Mouse (Mus musculus): ENCODE results near the gene Prpf39. TPM values are rescaled to one million over a fixed set of nuclear protein-coding genes. Genes with fewer than 3 reads are reported as not detected.

Gene Prpf39
- polyA plus RNA-seq, 1 experiment from 2014 or later, result 14.0 TPM

DNA sequence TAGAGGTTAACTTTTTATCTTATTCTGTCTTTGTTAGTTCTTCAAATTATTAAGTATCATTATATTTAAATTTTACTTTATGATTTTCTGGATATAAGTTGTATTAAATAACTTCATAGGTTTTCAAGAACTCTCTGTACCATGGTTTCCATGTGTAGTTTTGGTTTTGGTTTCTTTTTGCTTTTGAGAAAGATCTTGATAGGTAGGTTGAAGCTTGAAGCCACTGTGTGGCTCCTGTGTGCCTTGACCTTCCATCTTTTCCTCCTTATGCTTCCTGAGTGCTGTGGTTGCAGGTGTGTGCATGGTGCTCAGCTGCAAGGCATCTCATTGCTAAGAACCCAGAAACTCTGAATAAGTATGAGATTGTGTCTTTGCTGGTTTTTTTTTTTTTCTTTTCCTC lies 12.7 kb downstream of the Prpf39 start:
- no peak overlapping the region for H3K9ac ChIP-seq (ENCODE audit: low read depth, low read length)
- H3K27ac ChIP-seq (ENCODE audit: low read depth, low read length), result no peak overlapping the region
- H3K4me1 ChIP-seq (replicated peaks; ENCODE audit: control insufficient read depth, insufficient read depth, low read length), result no peaks in the 10 kb centered on the region
- no peak for ATAC-seq
- H3K4me2 ChIP-seq (replicated peaks; ENCODE audit: low read depth), result no peak overlapping the region
- no peaks in the 10 kb centered on the region for H3K27me3 ChIP-seq (replicated peaks; ENCODE audit: control insufficient read depth, insufficient read depth, low read length)
- H3K4me3 ChIP-seq (ENCODE audit: low read depth, low read length), result no peak overlapping the region
- no peak for TF ChIP-seq CTCF (IDR thresholded peaks at IDR 0.05; ENCODE audit: low read depth)
- H3K36me3 ChIP-seq (ENCODE audit: control insufficient read depth, insufficient read depth), result peaks cover 17% of the 10 kb centered on the region
- no peaks in the 10 kb centered on the region for H3K9me3 ChIP-seq (ENCODE audit: control insufficient read depth)

- H3K27ac ChIP-seq (ENCODE audit: low read depth, low read length), result no peak overlapping the region
- no peak for TF ChIP-seq CTCF (IDR thresholded peaks at IDR 0.05; ENCODE audit: low read depth)
- H3K4me1 ChIP-seq (replicated peaks; ENCODE audit: control insufficient read depth, insufficient read depth, low read length), result no peaks in the 10 kb centered on the region
- no peaks in the 10 kb centered on the region for H3K27me3 ChIP-seq (replicated peaks; ENCODE audit: control insufficient read depth, insufficient read depth, low read length)
- ATAC-seq, result no peak
- H3K4me3 ChIP-seq (ENCODE audit: low read depth, low read length), result no peak overlapping the region
- peaks cover 44% of the 10 kb centered on the region for H3K36me3 ChIP-seq (ENCODE audit: control insufficient read depth, insufficient read depth)
- 68% methylated on average over 2 of the region's 2 CpGs for WGBS
- no peak overlapping the region for H3K9ac ChIP-seq (ENCODE audit: low read depth, low read length)
- no peak overlapping the region for H3K4me2 ChIP-seq (replicated peaks; ENCODE audit: low read depth)
- H3K9me3 ChIP-seq (ENCODE audit: control insufficient read depth), result no peaks in the 10 kb centered on the region
Measured at GRCm38 (mm10) chr12:65058203-65058602, 22.1 kb downstream of the Prpf39 start.

DNA sequence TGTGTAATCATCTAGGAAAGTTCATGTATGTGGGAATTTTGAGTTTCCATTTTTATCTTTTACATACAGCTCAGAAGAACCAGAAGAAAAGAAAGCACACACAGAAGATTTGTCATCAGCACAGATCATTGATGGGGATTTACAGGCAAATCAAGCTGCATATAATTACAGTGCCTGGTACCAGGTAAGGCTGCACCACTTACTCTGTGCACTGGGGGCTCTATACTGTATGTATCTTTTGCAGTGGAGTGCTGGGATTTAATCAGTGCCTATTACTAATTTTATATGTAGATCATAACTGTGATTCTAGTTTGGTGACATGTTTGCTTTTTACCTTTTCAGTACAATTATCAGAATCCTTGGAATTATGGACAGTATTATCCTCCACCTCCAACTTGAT lies 24.9 kb downstream of the Prpf39 start:
- Histone ChIP-seq H3K27me3 (replicated peaks; ENCODE audit: control insufficient read depth, insufficient read depth, low read length) (no peaks in the 10 kb centered on the region), H3K4me1 (replicated peaks; ENCODE audit: control insufficient read depth, insufficient read depth, low read length) (no peaks in the 10 kb centered on the region), H3K36me3 (ENCODE audit: control insufficient read depth, insufficient read depth) (peaks cover 46% of the 10 kb centered on the region), H3K4me2 (replicated peaks; ENCODE audit: low read depth) (no peak overlapping the region), H3K4me3 (ENCODE audit: low read depth, low read length) (no peak overlapping the region), H3K27ac (ENCODE audit: low read depth, low read length) (no peak overlapping the region), H3K9me3 (ENCODE audit: control insufficient read depth) (no peaks in the 10 kb centered on the region), H3K9ac (ENCODE audit: low read depth, low read length) (no peak overlapping the region)
- no peak for TF ChIP-seq CTCF (IDR thresholded peaks at IDR 0.05; ENCODE audit: low read depth)
- no peak for ATAC-seq

DNA sequence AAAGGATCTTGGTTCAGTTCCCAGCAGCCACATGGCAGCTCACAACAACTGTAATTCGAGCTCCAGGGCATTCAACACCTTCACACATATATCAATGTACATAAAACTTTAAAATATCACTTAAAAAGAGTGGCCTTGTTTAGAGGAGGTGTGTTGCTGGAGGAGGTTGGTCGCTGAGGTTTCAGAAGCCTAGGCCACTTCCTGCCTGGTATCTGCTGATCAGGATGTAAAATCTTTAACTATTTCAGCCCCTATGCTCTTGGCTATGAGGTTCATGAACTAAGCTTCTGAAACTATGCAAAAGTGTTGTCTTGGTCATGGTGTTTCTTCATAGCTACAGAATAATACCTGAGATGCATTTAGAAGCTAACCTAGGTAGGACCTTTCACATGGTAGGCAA lies 29.1 kb downstream of the Prpf39 start:
- Histone ChIP-seq H3K4me2 (replicated peaks; ENCODE audit: low read depth) (no peak overlapping the region), H3K9ac (ENCODE audit: low read depth, low read length) (no peak overlapping the region), H3K9me3 (ENCODE audit: control insufficient read depth) (no peaks in the 10 kb centered on the region), H3K4me3 (ENCODE audit: low read depth, low read length) (no peak overlapping the region), H3K27ac (ENCODE audit: low read depth, low read length) (no peak overlapping the region), H3K4me1 (replicated peaks; ENCODE audit: control insufficient read depth, insufficient read depth, low read length) (no peaks in the 10 kb centered on the region), H3K27me3 (replicated peaks; ENCODE audit: control insufficient read depth, insufficient read depth, low read length) (no peaks in the 10 kb centered on the region), H3K36me3 (ENCODE audit: control insufficient read depth, insufficient read depth) (peaks cover 31% of the 10 kb centered on the region)
- no peak for ATAC-seq
- 54% methylated on average over 2 of the region's 2 CpGs for WGBS
- TF ChIP-seq CTCF (IDR thresholded peaks at IDR 0.05; ENCODE audit: low read depth), result no peak

GRCm38 (mm10) chr12:65066234-65066633 lies 30.1 kb downstream of the Prpf39 start:
- 62% methylated on average over 3 of the region's 3 CpGs for WGBS
- Histone ChIP-seq H3K27ac (ENCODE audit: low read depth, low read length) (no peak overlapping the region), H3K9ac (ENCODE audit: low read depth, low read length) (no peak overlapping the region), H3K4me1 (replicated peaks; ENCODE audit: control insufficient read depth, insufficient read depth, low read length) (no peaks in the 10 kb centered on the region), H3K27me3 (replicated peaks; ENCODE audit: control insufficient read depth, insufficient read depth, low read length) (no peaks in the 10 kb centered on the region), H3K9me3 (ENCODE audit: control insufficient read depth) (no peaks in the 10 kb centered on the region), H3K36me3 (ENCODE audit: control insufficient read depth, insufficient read depth) (peaks cover 22% of the 10 kb centered on the region), H3K4me2 (replicated peaks; ENCODE audit: low read depth) (no peak overlapping the region), H3K4me3 (ENCODE audit: low read depth, low read length) (no peak overlapping the region)
- no peak for TF ChIP-seq CTCF (IDR thresholded peaks at IDR 0.05; ENCODE audit: low read depth)
- no peak for ATAC-seq

- H3K4me1 ChIP-seq (replicated peaks; ENCODE audit: control insufficient read depth, insufficient read depth, low read length), result no peaks in the 10 kb centered on the region
- H3K36me3 ChIP-seq (ENCODE audit: control insufficient read depth, insufficient read depth), result peaks cover 9% of the 10 kb centered on the region
- TF ChIP-seq CTCF (IDR thresholded peaks at IDR 0.05; ENCODE audit: low read depth), result no peak
- H3K4me2 ChIP-seq (replicated peaks; ENCODE audit: low read depth), result no peak overlapping the region
- ATAC-seq, result no peak
- 57% methylated on average over 4 of the region's 4 CpGs for WGBS
- H3K9ac ChIP-seq (ENCODE audit: low read depth, low read length), result no peak overlapping the region
- no peaks in the 10 kb centered on the region for H3K9me3 ChIP-seq (ENCODE audit: control insufficient read depth)
- no peak overlapping the region for H3K4me3 ChIP-seq (ENCODE audit: low read depth, low read length)
- H3K27ac ChIP-seq (ENCODE audit: low read depth, low read length), result no peak overlapping the region
- no peaks in the 10 kb centered on the region for H3K27me3 ChIP-seq (replicated peaks; ENCODE audit: control insufficient read depth, insufficient read depth, low read length)
Measured at GRCm38 (mm10) chr12:65068409-65068808, 32.3 kb downstream of the Prpf39 start.
